Mouse (Mus musculus) embryonic facial prominence, embryonic 14.5 days (tissue): ENCODE data around the gene Gm28778. TPM values are rescaled to one million over a fixed set of nuclear protein-coding genes. Genes with fewer than 3 reads are reported as not detected.
"Not testable (repeated sequence)": the region's sequence is repeated elsewhere in the genome, so short reads cannot be mapped to it uniquely, and the experiment has no call there.

Experiments
- ATAC-seq: fragments of 200-750 bp; cut with Nextera tagmentation; 2 replicates; pipeline ENCODE4 v1.8.0; 2017; ENCODE audit warnings: low read depth, moderate number of reproducible peaks, moderate TSS enrichment
- DNase-seq: peaks from one replicate; pipeline ENCODE4 v3.0.0-alpha.2; 2015; ENCODE audit warnings: low spot score
- H3K27ac ChIP-seq: fragments of 300-500 bp; sonication (generic); replicated peaks from 2 replicates; pipeline ENCODE4 v1.5.1; 2014; ENCODE audit warnings: low read depth, mild to moderate bottlenecking, low read length, moderate library complexity
- H3K27me3 ChIP-seq: fragments of 300-500 bp; sonication (generic); replicated peaks from 2 replicates; pipeline ENCODE4 v1.6.1; 2014; ENCODE audit warnings: low read length; ENCODE audit not compliant: control insufficient read depth, insufficient read depth
- H3K36me3 ChIP-seq: fragments of 300-500 bp; sonication (generic); 2 replicates; pipeline ENCODE4 v1.6.1; 2014; ENCODE audit warnings: low read length, mixed read lengths; ENCODE audit not compliant: control insufficient read depth, insufficient read depth
- H3K4me1 ChIP-seq: fragments of 300-500 bp; sonication (generic); 2 replicates; pipeline ENCODE4 v1.6.1; 2014; ENCODE audit warnings: antibody characterized with exemption, low read length; ENCODE audit not compliant: control insufficient read depth, insufficient read depth
- H3K4me2 ChIP-seq: fragments of 300-500 bp; sonication (generic); 2 replicates; pipeline ENCODE4 v1.6.1; 2014; ENCODE audit warnings: low read depth, mild to moderate bottlenecking, low read length, moderate library complexity, mixed read lengths
- H3K4me3 ChIP-seq: fragments of 300-500 bp; sonication (generic); 2 replicates; pipeline ENCODE4 v1.5.1; 2014; ENCODE audit warnings: low read depth, mild to moderate bottlenecking, low read length
- H3K9ac ChIP-seq: fragments of 300-500 bp; sonication (generic); 2 replicates; pipeline ENCODE4 v1.6.1; 2014; ENCODE audit warnings: low read depth, mild to moderate bottlenecking, low read length, moderate library complexity, mixed read lengths
- H3K9me3 ChIP-seq: fragments of 300-500 bp; sonication (generic); 2 replicates; pipeline ENCODE4 v1.6.1; 2016; ENCODE audit warnings: low read length; ENCODE audit not compliant: control insufficient read depth
- WGBS: fragments of 180-500 bp; shearing (Covaris S2); extraction: QIAGEN DNeasy Blood & Tissue Kit; methylation state at CpG from one replicate; pipeline ENCODE4 v1.1.7; 2014; 5-methylcytosine and 5-hydroxymethylcytosine counted together
- polyA plus RNA-seq: library from polyadenylated mRNA; unstranded; fragments of >200 nt; fragmentation: Nextera tagmentation; extraction: Ambion mirVana; gene quantifications from 2 replicates; pipeline ENCODE4 v1.2.1, GENCODE M21; 2014

Gm28778 gene
- polyA plus RNA-seq, 1 experiment from 2014 or later, result not detected

DNA sequence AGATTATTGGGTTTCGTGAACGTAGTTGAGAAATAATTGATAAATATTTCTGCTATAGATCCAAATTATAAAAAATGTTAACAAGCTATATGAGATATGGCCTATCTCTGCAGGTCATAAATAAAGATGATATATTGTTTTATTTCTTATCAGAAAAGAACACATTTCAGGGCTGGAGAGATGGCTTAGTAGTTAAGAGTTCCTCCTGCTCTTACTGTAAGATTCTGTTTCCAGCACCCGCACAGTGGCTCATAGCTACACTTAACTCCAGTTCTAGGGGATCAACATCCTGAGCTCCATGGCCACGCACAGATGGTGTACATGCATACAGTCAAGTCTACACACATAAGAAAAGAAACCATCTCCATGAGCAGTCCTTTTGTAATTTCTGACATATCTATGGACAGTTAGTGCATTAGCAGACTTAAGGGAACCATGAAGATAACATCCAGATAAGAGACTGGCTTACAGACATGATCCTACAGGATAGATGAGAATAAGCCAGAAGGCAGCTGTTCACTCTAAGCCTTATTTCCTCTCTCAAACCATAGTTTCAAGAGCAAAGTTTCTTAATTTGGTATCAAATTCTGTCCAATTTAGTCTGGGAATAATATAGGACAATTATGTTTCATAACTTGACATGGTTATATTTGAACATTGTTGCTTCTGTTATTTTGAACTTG lies 24.9 kb downstream of the Gm28778 start:
- Histone ChIP-seq H3K27ac (no peak overlapping the region), H3K4me3 (no peak overlapping the region), H3K36me3 (peaks cover 39% of the 10 kb centered on the region), H3K9me3 (no peaks in the 10 kb centered on the region), H3K27me3 (no peaks in the 10 kb centered on the region), H3K9ac (no peak overlapping the region), H3K4me2 (no peak overlapping the region), H3K4me1 (no peaks in the 10 kb centered on the region)
- DNase-seq, result no peak
- WGBS, result 97% methylated on average over 4 of the region's 4 CpGs
- ATAC-seq, result no peak

DNA sequence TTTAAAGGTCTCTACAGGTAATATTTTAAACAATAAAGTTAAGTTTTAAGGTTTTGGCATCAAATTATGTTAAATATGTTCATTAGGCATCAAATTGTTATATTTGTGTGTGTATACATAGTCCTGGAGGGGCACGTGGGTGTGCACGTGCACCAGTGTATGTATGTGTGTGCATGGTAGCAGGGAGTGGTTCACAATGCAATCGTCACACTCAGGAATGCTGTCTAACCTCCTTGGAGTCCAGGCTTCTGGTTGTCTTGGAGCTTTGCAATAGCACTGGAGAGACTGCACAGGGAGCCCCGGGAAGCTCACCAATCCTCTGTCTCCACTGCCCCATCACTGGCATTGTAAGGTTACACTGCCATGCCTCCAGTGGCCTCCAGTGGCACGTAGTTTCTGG lies 26.3 kb downstream of the Gm28778 start:
- Histone ChIP-seq H3K9me3 (no peaks in the 10 kb centered on the region), H3K4me1 (no peaks in the 10 kb centered on the region), H3K4me3 (no peak overlapping the region), H3K36me3 (peaks cover 26% of the 10 kb centered on the region; the same call in 1 of the 2 replicates), H3K9ac (no peak overlapping the region), H3K4me2 (no peak overlapping the region), H3K27ac (no peak overlapping the region), H3K27me3 (no peaks in the 10 kb centered on the region)
- no peak for DNase-seq
- 86% methylated on average over 5 of the region's 5 CpGs for WGBS
- ATAC-seq, result no peak

DNA sequence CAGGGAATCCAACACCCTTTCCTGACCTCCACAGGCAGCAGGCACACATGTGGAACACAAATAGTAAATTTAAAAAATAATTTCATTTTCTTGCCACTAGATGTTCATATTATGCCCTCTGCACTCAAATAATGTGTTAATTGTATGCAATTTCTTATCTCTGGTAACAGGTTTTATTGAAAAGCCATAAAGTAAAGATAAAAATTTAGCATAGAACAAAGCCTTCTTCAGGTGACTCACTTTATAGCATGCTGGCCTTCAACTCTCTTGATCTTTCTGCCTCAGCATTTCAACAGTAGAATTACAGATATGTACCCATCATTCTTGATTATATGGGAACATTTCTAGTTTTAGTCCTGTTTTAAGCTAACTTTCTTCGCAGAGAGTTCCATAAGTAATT lies 27.4 kb downstream of the Gm28778 start:
- no peak for ATAC-seq
- Histone ChIP-seq H3K9me3 (no peaks in the 10 kb centered on the region), H3K36me3 (peaks cover 22% of the 10 kb centered on the region; the same call in 1 of the 2 replicates), H3K4me2 (no peak overlapping the region), H3K27ac (no peak overlapping the region), H3K4me1 (no peaks in the 10 kb centered on the region), H3K27me3 (no peaks in the 10 kb centered on the region), H3K9ac (no peak overlapping the region), H3K4me3 (no peak overlapping the region)
- no peak for DNase-seq
- WGBS, result 98% methylated on average over 1 of the region's 1 CpGs

DNA sequence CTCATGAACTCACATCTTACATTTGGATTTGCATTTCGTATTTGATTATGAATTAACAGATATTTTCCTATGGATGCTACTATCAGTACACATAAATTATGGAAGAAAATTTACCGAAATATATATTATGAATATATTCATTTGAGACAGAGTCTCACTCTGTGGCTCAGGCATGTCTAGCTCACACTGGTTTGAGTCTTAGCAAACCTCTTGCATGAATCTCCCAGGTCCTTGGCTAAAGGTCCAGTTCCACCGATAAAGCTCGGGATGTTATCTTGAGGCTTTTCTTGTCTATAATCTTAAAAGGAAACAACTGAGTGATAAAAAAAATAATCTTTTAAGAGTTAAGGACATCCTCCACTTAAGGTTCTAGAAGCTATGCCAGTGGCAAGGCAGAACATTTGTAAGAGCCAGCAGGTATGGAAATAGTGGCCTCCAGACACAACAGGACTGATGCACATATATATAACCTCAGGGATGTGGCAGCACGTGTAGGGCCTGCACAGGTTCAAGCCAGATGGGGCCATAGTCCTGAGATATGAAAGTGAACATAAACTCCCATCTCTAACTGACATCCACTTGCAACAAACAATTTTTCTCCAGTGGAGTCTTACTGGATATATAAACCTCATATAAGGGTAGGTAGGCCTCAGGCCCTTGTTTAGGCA lies 28.1 kb downstream of the Gm28778 start:
- no peaks in the 10 kb centered on the region for H3K4me1 ChIP-seq
- no peak overlapping the region for H3K9ac ChIP-seq
- no peak overlapping the region for H3K4me2 ChIP-seq
- H3K27ac ChIP-seq, result no peak overlapping the region
- H3K9me3 ChIP-seq, result no peaks in the 10 kb centered on the region
- DNase-seq (no peak), ATAC-seq (no peak)
- H3K36me3 ChIP-seq, result peaks cover 20% of the 10 kb centered on the region; the same call in 1 of the 2 replicates
- no peaks in the 10 kb centered on the region for H3K27me3 ChIP-seq
- no peak overlapping the region for H3K4me3 ChIP-seq
- WGBS, result 95% methylated on average over 5 of the region's 5 CpGs

DNA sequence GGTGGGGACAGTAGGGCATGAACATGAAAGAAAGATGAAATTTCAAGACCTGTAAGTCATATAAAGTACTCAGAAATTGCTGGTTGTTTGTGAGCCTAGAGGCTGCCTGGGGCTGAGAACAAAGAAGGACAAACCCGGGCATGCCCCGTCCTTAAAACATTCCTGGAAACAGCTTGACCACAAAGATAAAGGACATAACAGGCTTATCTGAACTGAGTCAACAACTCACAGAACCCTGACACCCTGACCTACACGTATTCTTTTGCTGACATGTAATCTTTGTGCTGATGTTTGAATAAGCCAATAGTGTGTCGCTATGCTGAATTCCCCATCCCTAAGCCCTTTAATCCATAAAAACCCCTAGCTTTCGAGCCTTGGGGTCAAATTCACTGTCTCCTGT lies 36.6 kb downstream of the Gm28778 start:
- H3K36me3 ChIP-seq, ATAC-seq, H3K27me3 ChIP-seq, DNase-seq, H3K4me3 ChIP-seq, H3K9ac ChIP-seq, H3K27ac ChIP-seq, H3K4me1 ChIP-seq, H3K9me3 ChIP-seq, H3K4me2 ChIP-seq: not testable (repeated sequence)
- 76% methylated on average over 5 of the region's 5 CpGs for WGBS

DNA sequence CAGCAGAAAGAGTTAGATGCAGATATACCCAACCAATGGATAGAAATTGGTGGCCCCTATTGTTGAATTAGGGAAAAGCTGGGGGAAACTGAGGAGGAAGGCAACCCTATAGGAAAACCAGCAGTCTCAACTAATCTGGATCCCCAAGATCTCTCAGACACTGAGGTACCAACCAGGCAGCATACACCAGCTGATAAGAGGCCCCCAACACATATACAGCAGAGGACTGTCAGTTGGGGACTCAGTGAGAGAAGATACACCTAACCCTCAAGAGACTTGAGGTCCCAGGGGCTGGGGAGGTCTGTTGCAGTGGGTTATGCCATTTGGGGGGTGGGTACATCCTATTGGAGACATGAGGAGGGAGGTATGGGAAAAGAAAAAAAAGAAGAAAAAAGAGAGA lies 38.6 kb downstream of the Gm28778 start:
- no peak overlapping the region for H3K4me3 ChIP-seq
- 0 out of 2 replicates have a peak, but pooled peaks cover 4% of the 10 kb centered on the region for H3K9me3 ChIP-seq
- H3K27me3 ChIP-seq, result no peaks in the 10 kb centered on the region
- ATAC-seq, result no peak
- peaks cover 1% of the 10 kb centered on the region; the same call in 1 of the 2 replicates for H3K36me3 ChIP-seq
- H3K27ac ChIP-seq, result no peak overlapping the region
- DNase-seq, result no peak
- no peaks in the 10 kb centered on the region for H3K4me1 ChIP-seq
- no peak overlapping the region for H3K4me2 ChIP-seq
- H3K9ac ChIP-seq, result no peak overlapping the region

DNA sequence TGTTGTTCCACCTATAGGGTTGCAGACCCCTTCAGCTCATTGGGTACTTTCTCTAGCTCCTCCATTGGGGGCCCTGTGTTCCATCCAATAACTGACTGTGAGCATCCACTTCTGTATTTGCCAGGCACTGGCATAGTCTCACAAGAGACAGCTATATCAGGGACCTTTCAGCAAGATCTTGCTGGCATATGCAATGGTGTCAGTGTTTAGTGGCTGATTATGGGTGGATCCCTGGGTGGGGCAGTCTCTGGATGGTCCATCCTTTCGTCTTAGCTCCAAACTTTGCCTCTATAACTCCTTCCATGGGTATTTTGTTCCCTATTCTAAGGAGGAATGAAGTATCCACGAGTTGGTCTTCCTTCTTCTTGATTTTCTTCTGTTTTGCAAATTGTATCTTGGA lies 40.5 kb downstream of the Gm28778 start:
- not testable (repeated sequence) for H3K4me1 ChIP-seq, ATAC-seq, DNase-seq, H3K27ac ChIP-seq, H3K4me2 ChIP-seq, H3K27me3 ChIP-seq, H3K4me3 ChIP-seq, H3K9ac ChIP-seq
- peaks cover 21% of the 10 kb centered on the region for H3K36me3 ChIP-seq
- WGBS, result 65% methylated on average over 2 of the region's 2 CpGs
- H3K9me3 ChIP-seq, result 0 out of 2 replicates have a peak, but pooled peaks cover 14% of the 10 kb centered on the region

DNA sequence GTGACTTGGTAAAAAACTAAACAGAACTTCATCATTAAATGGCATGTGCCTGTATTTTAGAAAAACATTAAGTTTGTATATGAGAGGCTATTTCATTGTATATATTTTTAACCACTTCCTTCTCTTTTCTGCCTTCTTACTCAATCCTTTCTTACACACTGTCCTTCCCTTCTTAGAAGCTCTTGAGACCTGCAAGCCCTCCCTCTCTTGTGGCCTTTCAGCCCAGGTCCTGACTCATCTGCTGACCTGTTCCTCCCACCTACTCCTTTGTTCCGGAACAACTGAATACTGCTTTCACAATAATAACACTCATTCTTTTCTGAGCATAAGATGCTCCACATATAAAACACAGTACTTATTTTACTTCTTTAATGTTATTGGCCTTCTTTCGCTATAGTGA lies 44.2 kb downstream of the Gm28778 start:
- 95% methylated on average over 2 of the region's 2 CpGs for WGBS
- 0 out of 2 replicates have a peak, but pooled peaks cover 14% of the 10 kb centered on the region for H3K9me3 ChIP-seq
- ATAC-seq (no peak), DNase-seq (no peak)
- no peak overlapping the region for H3K4me3 ChIP-seq
- H3K27ac ChIP-seq, result no peak overlapping the region
- H3K9ac ChIP-seq, result no peak overlapping the region
- H3K4me2 ChIP-seq, result no peak overlapping the region
- no peaks in the 10 kb centered on the region for H3K4me1 ChIP-seq
- peaks cover 50% of the 10 kb centered on the region for H3K36me3 ChIP-seq
- H3K27me3 ChIP-seq, result no peaks in the 10 kb centered on the region
